Mouse (Mus musculus) limb, embryonic 13.5 days (tissue): ENCODE results near the gene Prss12. TPM values are rescaled to one million over a fixed set of nuclear protein-coding genes. Genes with fewer than 3 reads are reported as not detected.

ENCODE experiments used
- ATAC-seq: fragments of 200-750 bp; cut with Nextera tagmentation; 2 replicates; pipeline ENCODE4 v1.8.0; 2017; ENCODE audit warnings: low read depth, moderate number of reproducible peaks, moderate TSS enrichment; ENCODE audit not compliant: low FRiP score
- H3K27ac ChIP-seq: fragments of 300-500 bp; sonication (generic); 2 replicates; pipeline ENCODE4 v1.5.1; 2015; ENCODE audit warnings: inconsistent platforms, mild to moderate bottlenecking, moderate library complexity
- H3K27me3 ChIP-seq: fragments of 300-500 bp; sonication (generic); 2 replicates; pipeline ENCODE4 v1.6.1; 2015; ENCODE audit warnings: mild to moderate bottlenecking, inconsistent platforms
- H3K36me3 ChIP-seq: fragments of 300-500 bp; sonication (generic); 2 replicates; pipeline ENCODE4 v1.6.1; 2015; ENCODE audit warnings: inconsistent platforms, mild to moderate bottlenecking, moderate library complexity
- H3K4me1 ChIP-seq: fragments of 300-500 bp; sonication (generic); 2 replicates; pipeline ENCODE4 v1.6.1; 2015; ENCODE audit warnings: inconsistent platforms
- H3K4me2 ChIP-seq: fragments of 300-500 bp; sonication (generic); replicated peaks from 2 replicates; pipeline ENCODE4 v1.6.1; 2015; ENCODE audit warnings: inconsistent platforms, mild to moderate bottlenecking, moderate library complexity
- H3K4me3 ChIP-seq: fragments of 300-500 bp; sonication (generic); 2 replicates; pipeline ENCODE4 v1.5.1; 2015; ENCODE audit warnings: moderate library complexity, mild to moderate bottlenecking, inconsistent platforms
- H3K9ac ChIP-seq: fragments of 300-500 bp; sonication (generic); 2 replicates; pipeline ENCODE4 v1.6.1; 2015; ENCODE audit warnings: mild to moderate bottlenecking, inconsistent platforms
- H3K9me3 ChIP-seq: fragments of 300-500 bp; sonication (generic); 2 replicates; pipeline ENCODE4 v1.6.1; 2016; ENCODE audit warnings: inconsistent platforms
- WGBS: fragments of 180-500 bp; shearing (Covaris S2); methylation state at CpG from one replicate; pipeline ENCODE4 v1.1.7; 2015; 5-methylcytosine and 5-hydroxymethylcytosine counted together
- polyA plus RNA-seq: library from polyadenylated mRNA; unstranded; fragments of >200 nt; fragmentation: Nextera tagmentation; extraction: Ambion mirVana; gene quantifications from 2 replicates; pipeline ENCODE4 v1.2.1, GENCODE M21; 2015

Prss12 gene
- polyA plus RNA-seq, 1 experiment from 2014 or later: 19.1 TPM

DNA sequence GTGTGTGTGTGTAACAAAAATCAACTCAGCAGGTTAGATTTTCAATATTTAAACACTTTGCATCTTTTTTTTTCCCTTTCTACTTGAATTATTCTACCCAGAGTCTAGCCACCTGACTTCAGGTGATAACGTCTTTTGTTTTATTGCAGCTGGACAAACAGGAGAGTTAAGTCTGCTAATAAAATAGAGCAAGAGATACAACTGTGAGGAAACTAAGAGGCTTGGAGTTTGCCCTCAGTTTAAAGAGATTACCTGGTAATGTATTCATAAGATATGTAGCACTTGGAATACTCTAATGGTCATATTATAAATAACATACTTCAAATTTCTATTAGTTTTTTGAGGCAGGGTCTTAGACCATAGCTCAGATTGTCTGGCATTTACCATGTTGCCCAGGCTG is 9.1 kb upstream of the Prss12 start:
- Histone ChIP-seq H3K27ac (no peak overlapping the region), H3K9ac (no peak overlapping the region), H3K27me3 (no peaks in the 10 kb centered on the region), H3K4me2 (no peak overlapping the region), H3K4me1 (peaks cover 1% of the 10 kb centered on the region; the same call in 1 of the 2 replicates), H3K4me3 (no peak overlapping the region), H3K9me3 (no peaks in the 10 kb centered on the region), H3K36me3 (no peaks in the 10 kb centered on the region)
- WGBS: 78% methylated on average over 1 of the region's 1 CpGs
- no peak for ATAC-seq

DNA sequence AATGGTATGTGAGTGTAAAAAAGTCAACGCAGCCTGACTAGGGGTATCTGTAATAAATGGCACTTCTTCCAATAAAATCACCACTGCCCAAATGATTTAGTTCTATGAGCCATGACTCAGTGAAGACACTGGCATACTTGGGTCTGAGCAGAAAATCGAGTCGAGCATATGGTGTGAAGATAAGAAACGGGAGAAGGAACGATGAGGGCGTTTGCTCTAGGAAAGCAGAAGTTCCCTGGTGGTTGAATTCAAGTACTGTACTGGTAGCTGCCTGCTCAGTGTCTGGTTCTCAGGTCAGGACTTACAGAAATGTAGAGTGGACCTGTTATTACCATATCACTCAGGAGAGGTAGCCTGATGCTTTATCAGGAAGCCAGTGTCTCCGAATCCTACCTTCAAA is 6.2 kb upstream of the Prss12 start:
- H3K4me1 ChIP-seq: peaks cover 12% of the 10 kb centered on the region
- 80% methylated on average over 7 of the region's 7 CpGs for WGBS
- no peak for ATAC-seq
- H3K9me3 ChIP-seq: no peaks in the 10 kb centered on the region
- H3K4me3 ChIP-seq: no peak overlapping the region
- no peaks in the 10 kb centered on the region for H3K36me3 ChIP-seq
- H3K9ac ChIP-seq: no peak overlapping the region
- H3K27ac ChIP-seq: no peak overlapping the region
- H3K4me2 ChIP-seq: no peak overlapping the region
- peaks cover 12% of the 10 kb centered on the region for H3K27me3 ChIP-seq

DNA sequence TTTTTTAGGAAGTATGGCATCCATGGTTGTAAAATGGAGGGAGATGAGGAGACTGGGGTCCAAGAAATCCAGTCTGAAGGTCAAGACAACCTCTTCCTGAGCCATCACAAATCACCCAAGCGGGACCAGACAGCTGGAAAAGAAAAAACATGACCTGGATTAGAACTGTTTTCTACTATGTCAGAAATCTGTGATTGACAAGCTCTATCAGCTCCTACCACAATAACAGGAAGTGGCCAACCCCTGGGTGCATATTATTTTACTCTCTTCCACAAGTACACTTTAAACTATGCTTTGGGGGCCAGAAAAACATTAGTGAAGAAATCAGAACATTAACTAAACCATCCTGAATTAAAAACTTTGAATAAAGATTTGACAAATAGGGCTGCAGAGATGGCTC is 2.2 kb upstream of the Prss12 start:
- H3K9me3 ChIP-seq: no peaks in the 10 kb centered on the region
- H3K4me1 ChIP-seq: peaks cover 21% of the 10 kb centered on the region
- no peak for ATAC-seq
- no peaks in the 10 kb centered on the region for H3K36me3 ChIP-seq
- no peak overlapping the region for H3K27ac ChIP-seq
- H3K4me2 ChIP-seq: no peak overlapping the region
- peaks cover 48% of the 10 kb centered on the region for H3K27me3 ChIP-seq
- no peak overlapping the region for H3K4me3 ChIP-seq
- H3K9ac ChIP-seq: no peak overlapping the region
- 76% methylated on average over 1 of the region's 1 CpGs for WGBS

DNA sequence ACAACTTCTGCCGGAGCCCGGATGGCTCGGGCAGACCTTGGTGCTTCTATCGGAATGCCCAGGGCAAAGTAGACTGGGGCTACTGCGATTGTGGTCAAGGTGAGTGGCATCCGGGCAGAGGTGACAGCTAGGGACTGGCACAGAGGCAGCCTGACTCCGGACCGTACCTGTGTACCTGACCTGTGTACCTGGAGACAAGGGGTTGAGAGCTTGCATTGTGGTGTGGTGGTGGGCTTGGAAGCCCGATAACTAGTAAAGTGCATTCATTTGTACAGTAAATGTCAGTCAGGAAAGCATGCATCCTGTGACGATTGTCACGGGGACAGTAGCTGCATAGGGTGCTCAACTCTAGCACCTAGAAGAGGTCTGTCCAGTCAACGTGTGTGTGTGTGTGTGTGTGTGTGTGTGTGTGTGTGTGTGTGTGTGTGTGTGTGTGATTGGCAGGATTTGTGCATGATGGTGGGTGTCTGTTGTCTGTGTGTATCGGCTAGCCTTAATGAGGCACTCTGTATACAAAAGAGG is 886 bp downstream of the Prss12 start:
- 0 out of 2 replicates have a peak, but pooled peaks have one; percentile 35 for ATAC-seq
- Histone ChIP-seq H3K9ac (peak overlapping the region; percentile 78), H3K36me3 (no peaks in the 10 kb centered on the region), H3K4me3 (peak overlapping the region; percentile 75), H3K27ac (no peak overlapping the region), H3K4me2 (peak overlapping the region; percentile 100), H3K4me1 (peaks cover 20% of the 10 kb centered on the region), H3K9me3 (no peaks in the 10 kb centered on the region), H3K27me3 (peaks cover 51% of the 10 kb centered on the region)
- 14% methylated on average over 13 of the region's 13 CpGs for WGBS

DNA sequence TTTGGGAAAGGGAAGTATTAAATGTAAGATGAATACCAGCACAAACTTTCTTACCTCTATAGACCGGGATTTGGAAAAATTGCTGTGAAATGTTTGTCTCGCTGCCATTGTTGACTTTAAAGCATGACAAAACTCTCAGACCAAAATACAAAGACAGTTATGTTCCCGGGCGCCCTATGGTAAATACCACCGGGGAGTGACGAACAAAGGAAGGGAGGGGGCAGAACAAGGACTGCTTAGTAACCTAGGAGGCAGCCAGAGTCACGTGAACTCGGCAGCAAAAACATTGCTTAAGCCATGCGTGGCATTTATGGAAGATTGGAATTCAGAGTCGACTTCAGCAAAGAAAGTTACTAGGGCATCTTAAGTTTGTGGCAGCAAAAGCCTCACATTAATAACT is 1.4 kb downstream of the Prss12 start:
- Histone ChIP-seq H3K9me3 (no peaks in the 10 kb centered on the region), H3K36me3 (no peaks in the 10 kb centered on the region), H3K4me1 (peaks cover 15% of the 10 kb centered on the region), H3K4me3 (peak overlapping the region; percentile 75), H3K9ac (no peak overlapping the region), H3K27me3 (peaks cover 51% of the 10 kb centered on the region), H3K27ac (no peak overlapping the region), H3K4me2 (peak overlapping the region; percentile 100)
- WGBS: 18% methylated on average over 10 of the region's 10 CpGs
- ATAC-seq: no peak

DNA sequence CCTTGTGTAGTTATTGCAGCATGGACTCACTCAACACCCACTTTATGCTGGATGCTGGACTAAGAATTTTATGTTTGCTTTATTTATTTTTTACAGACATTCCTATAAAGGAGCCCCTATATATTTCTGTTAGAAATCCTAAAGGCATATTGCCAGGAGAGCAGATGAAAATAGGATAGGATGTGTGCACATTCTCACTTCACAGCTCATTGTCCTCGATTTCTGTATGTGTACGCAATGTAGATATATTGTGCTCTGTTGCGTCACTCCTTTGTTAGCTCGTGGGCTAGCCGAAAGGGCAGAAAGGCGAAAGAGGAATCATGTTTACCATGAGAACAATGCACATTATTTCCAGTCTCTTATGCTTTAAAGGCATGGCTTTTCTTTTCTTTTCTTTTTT is 3.4 kb downstream of the Prss12 start:
- Histone ChIP-seq H3K27me3 (peaks cover 46% of the 10 kb centered on the region), H3K9ac (no peak overlapping the region), H3K4me3 (no peak overlapping the region), H3K36me3 (no peaks in the 10 kb centered on the region), H3K4me1 (peaks cover 10% of the 10 kb centered on the region), H3K9me3 (no peaks in the 10 kb centered on the region), H3K27ac (no peak overlapping the region), H3K4me2 (no peak overlapping the region)
- ATAC-seq: no peak
- 82% methylated on average over 6 of the region's 6 CpGs for WGBS

- H3K36me3 ChIP-seq: no peaks in the 10 kb centered on the region
- WGBS: 73% methylated on average over 6 of the region's 6 CpGs
- H3K27me3 ChIP-seq: peaks cover 18% of the 10 kb centered on the region
- no peaks in the 10 kb centered on the region for H3K4me1 ChIP-seq
- H3K9ac ChIP-seq: no peak overlapping the region
- no peak for ATAC-seq
- H3K9me3 ChIP-seq: no peaks in the 10 kb centered on the region
- no peak overlapping the region for H3K4me3 ChIP-seq
- no peak overlapping the region for H3K4me2 ChIP-seq
- no peak overlapping the region for H3K27ac ChIP-seq
Observed at GRCm38 (mm10) chr3:123452904-123453303, 6.2 kb downstream of the Prss12 start.

DNA sequence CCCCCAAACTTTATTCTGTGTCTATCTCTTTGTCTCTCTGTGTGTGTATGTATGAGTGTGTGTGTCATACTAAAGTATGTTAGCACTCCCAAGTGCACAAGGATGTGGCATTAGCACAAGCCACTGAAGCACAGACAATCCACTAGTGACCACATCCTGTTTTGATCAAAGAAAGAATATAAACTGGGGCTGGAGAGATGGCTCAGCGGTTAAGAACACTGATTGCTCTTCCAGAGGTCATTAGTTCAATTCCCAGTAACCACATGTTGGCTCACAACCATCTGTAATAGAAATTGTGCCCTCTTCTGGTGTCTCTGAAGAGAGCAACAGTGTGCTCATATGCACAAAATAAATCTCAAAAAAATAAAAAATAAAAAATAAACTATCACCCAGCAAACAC is 12.8 kb downstream of the Prss12 start:
- WGBS: 61% methylated on average over 1 of the region's 1 CpGs

DNA sequence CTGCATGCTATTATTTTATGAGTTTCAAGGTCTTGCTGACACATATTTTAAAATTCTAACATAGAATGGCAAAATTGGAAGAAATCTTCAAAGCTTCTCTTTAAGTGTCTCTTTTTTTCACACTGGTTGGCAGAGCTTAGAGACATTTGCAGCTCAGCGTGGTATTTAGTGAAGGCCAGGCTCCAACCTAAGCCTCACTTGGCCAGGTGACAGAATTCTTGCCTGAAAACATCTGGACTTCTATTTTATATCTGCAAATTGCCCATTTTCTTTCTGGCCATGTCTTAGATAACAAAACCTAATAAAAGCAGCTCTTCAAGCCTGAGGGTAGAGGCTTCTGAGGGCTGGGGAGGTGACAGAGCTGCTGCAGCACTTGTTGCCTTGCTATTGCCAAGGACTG is 13.7 kb downstream of the Prss12 start:
- H3K4me1 ChIP-seq: peaks cover 4% of the 10 kb centered on the region; the same call in 1 of the 2 replicates
- no peaks in the 10 kb centered on the region for H3K36me3 ChIP-seq
- WGBS: 34% methylated on average over 1 of the region's 1 CpGs
- H3K9me3 ChIP-seq: no peaks in the 10 kb centered on the region
- no peaks in the 10 kb centered on the region for H3K27me3 ChIP-seq
- no peak overlapping the region for H3K27ac ChIP-seq
- no peak overlapping the region for H3K4me2 ChIP-seq
- no peak overlapping the region for H3K9ac ChIP-seq
- ATAC-seq: no peak; the same call in 1 of the 2 replicates
- no peak overlapping the region for H3K4me3 ChIP-seq

More for the DNA sequence above, 12.8 kb downstream of the Prss12 start:
- no peak overlapping the region for H3K27ac ChIP-seq
- no peak overlapping the region for H3K4me3 ChIP-seq
- no peak for ATAC-seq
- H3K9me3 ChIP-seq: no peaks in the 10 kb centered on the region
- no peak overlapping the region for H3K9ac ChIP-seq
- H3K27me3 ChIP-seq: no peaks in the 10 kb centered on the region
- no peak overlapping the region for H3K4me2 ChIP-seq
- peaks cover 4% of the 10 kb centered on the region; the same call in 1 of the 2 replicates for H3K4me1 ChIP-seq
- no peaks in the 10 kb centered on the region for H3K36me3 ChIP-seq

DNA sequence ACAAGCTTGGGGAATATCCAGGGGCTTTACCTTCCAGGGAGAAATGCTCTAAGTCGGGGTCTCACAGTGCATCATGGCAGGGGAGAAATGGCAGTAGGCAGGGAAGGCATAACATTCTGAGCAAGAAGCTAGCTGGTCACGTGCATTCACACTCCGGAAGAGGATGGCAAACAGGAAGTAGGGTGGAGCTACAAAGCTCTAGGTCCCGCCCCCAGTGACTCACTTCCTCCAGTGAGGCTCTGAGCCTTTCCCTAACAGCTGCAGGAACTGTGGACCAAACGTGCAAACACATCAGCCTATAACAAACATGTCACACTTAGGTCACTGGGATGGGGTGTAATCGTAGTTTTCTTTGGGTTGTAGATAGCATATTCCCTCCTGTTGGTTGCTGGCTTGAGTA is 15.6 kb downstream of the Prss12 start:
- no peak for ATAC-seq
- Histone ChIP-seq H3K36me3 (no peaks in the 10 kb centered on the region), H3K4me1 (peaks cover 4% of the 10 kb centered on the region; the same call in 1 of the 2 replicates), H3K9ac (no peak overlapping the region), H3K9me3 (no peaks in the 10 kb centered on the region), H3K27ac (no peak overlapping the region), H3K4me3 (no peak overlapping the region), H3K4me2 (no peak overlapping the region), H3K27me3 (no peaks in the 10 kb centered on the region)
- WGBS: 86% methylated on average over 6 of the region's 6 CpGs

- no peak overlapping the region for H3K4me3 ChIP-seq
- H3K27ac ChIP-seq: peak overlapping the region; percentile 79
- WGBS: 19% methylated on average over 3 of the region's 3 CpGs
- no peak overlapping the region for H3K9ac ChIP-seq
- H3K4me1 ChIP-seq: peaks cover 6% of the 10 kb centered on the region
- peak overlapping the region; percentile 4; the same call in 1 of the 2 replicates for H3K4me2 ChIP-seq
- ATAC-seq: peak; percentile 84; the same call in 1 of the 2 replicates
- H3K27me3 ChIP-seq: no peaks in the 10 kb centered on the region
- no peaks in the 10 kb centered on the region for H3K36me3 ChIP-seq
- no peaks in the 10 kb centered on the region for H3K9me3 ChIP-seq
Observed at GRCm38 (mm10) chr3:123476833-123477232, 30.1 kb downstream of the Prss12 start.

DNA sequence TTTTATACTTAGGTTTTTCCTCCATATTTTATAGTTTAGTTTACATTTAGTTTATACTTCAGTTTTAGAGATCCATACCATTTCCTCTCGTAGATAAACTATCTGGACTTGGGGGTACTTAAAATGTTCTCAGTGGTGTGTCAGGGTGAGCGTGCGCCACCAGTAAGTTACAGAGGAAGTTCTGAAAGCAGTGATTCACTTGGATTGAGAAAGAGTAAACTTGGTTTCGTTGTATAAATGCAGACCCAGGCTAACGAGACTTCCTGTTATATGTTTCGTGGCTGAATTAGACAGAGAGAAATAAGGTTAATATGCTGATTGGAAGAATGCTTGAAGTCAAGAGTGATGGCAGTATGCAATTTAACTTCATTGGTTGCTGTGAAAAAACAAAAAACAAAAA is 34.6 kb downstream of the Prss12 start:
- 69% methylated on average over 6 of the region's 6 CpGs for WGBS
- Histone ChIP-seq H3K9me3 (no peaks in the 10 kb centered on the region), H3K27ac (no peak overlapping the region), H3K27me3 (no peaks in the 10 kb centered on the region), H3K9ac (no peak overlapping the region), H3K4me2 (no peak overlapping the region), H3K4me3 (no peak overlapping the region), H3K4me1 (peaks cover 9% of the 10 kb centered on the region), H3K36me3 (no peaks in the 10 kb centered on the region)
- no peak for ATAC-seq

DNA sequence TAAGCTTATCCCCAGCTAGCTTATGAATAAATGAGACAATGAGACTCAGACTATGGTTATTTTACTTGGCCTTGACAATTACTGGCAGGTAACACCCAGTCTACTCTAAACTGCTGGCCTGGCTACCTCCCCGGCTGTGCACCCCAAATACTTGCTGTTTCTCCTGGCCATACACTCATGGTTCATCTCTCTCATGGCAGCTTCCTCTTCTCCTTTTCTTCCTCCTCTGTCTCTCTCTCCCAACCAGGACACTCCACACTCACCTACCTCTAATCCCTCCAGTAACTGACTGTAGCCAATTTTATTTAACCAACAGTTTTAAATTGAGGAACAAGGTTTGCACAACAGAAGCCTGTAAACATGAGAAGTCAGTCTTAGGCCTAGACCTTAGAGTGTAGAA is 45.1 kb downstream of the Prss12 start:
- Histone ChIP-seq H3K27me3 (no peaks in the 10 kb centered on the region), H3K9ac (no peak overlapping the region), H3K4me1 (no peaks in the 10 kb centered on the region), H3K4me2 (no peak overlapping the region), H3K9me3 (no peaks in the 10 kb centered on the region), H3K27ac (no peak overlapping the region), H3K4me3 (no peak overlapping the region), H3K36me3 (no peaks in the 10 kb centered on the region)
- ATAC-seq: no peak
- 96% methylated on average over 1 of the region's 1 CpGs for WGBS
